Mouse (Mus musculus): Measurements from ENCODE around the gene Hoxa11. TPM values are rescaled to one million over a fixed set of nuclear protein-coding genes. Genes with fewer than 3 reads are reported as not detected.

Gene Hoxa11
- polyA plus RNA-seq, 1 experiment from 2014 or later, result not detected

DNA sequence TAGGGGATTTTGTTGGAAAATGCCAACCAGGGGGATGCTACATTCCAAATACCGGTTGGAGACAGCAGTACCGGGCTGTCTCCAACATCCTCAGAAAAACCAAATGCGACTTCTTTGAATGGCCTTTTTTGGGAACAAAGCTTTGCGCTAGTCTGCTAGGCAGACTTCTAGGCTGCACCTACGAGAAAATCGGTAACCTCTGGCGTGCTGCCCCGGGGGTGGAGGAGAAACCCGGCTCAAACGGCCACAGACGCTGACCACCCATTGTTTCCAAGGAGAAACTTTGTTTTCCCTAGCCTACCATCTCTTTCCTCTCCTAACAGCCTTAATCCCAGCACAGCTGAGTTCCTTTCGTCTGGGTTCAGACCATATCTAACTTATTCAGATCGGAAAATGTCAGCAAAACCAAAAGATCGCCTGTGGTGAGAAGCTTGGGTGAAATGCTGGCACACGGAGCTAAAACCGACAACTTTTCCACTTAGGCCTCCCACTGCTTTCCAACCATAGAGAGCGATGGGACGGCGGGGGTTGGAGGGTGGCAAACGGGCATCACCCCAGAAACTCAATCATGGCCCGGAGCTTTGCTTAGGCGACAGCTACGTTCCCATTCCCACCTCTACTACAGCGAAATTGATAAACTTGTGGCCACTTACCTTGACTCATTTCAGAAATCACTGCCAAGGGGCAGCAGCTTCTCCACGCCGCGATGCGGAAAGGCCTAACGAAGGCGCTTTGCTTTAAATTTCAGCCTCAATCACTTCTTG lies 5.8 kb downstream of the Hoxa11 start:
- Histone ChIP-seq H3K27me3 (ENCODE audit: insufficient read depth, low read length) (peaks cover 99% of the 10 kb centered on the region), H3K9ac (no peak overlapping the region), H3K4me1 (ENCODE audit: insufficient read depth) (no peaks in the 10 kb centered on the region), H3K36me3 (ENCODE audit: insufficient read depth) (no peaks in the 10 kb centered on the region), H3K4me3 (ENCODE audit: low read depth, low read length) (peak overlapping the region; percentile 19), H3K4me2 (peak overlapping the region; percentile 45), H3K9me3 (ENCODE audit: low read depth, low read length) (no peaks in the 10 kb centered on the region), H3K27ac (ENCODE audit: low read depth) (no peak overlapping the region)
- TF ChIP-seq CTCF (IDR thresholded peaks at IDR 0.05; ENCODE audit: low read depth), result no peak
- ATAC-seq (ENCODE audit: insufficient read depth) (no peak), DNase-seq (no peak)
- 2% methylated on average over 30 of the region's 30 CpGs for WGBS

DNA sequence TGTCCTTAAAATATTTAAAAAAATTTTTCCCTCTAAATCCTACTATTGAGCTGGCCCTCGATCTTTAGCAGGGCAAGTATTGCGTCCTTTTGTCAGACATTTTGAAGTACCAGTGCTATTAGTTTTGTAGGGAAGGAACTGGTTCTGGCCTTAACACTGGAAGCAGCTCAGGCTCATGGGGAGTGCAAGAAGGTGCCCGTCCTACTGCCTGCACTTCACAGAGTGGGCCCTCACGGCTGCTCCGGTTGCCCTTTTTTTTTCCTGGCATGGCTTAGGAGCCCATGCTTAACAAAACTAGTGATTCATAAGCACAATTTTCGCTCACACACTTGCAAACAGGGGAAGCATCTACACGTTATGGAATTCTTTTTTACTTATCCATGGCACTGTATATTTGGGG lies 6.6 kb downstream of the Hoxa11 start:
- Histone ChIP-seq H3K27ac (ENCODE audit: low read depth) (no peak overlapping the region), H3K4me1 (ENCODE audit: insufficient read depth) (no peaks in the 10 kb centered on the region), H3K9me3 (ENCODE audit: low read depth, low read length) (no peaks in the 10 kb centered on the region), H3K27me3 (ENCODE audit: insufficient read depth, low read length) (peaks cover 99% of the 10 kb centered on the region), H3K4me3 (ENCODE audit: low read depth, low read length) (no peak overlapping the region), H3K36me3 (ENCODE audit: insufficient read depth) (no peaks in the 10 kb centered on the region), H3K9ac (no peak overlapping the region), H3K4me2 (no peak overlapping the region)
- ATAC-seq (ENCODE audit: insufficient read depth), result no peak
- no peak for TF ChIP-seq CTCF (IDR thresholded peaks at IDR 0.05; ENCODE audit: low read depth)
- WGBS, result 1% methylated on average over 7 of the region's 7 CpGs
- no peak for DNase-seq

DNA sequence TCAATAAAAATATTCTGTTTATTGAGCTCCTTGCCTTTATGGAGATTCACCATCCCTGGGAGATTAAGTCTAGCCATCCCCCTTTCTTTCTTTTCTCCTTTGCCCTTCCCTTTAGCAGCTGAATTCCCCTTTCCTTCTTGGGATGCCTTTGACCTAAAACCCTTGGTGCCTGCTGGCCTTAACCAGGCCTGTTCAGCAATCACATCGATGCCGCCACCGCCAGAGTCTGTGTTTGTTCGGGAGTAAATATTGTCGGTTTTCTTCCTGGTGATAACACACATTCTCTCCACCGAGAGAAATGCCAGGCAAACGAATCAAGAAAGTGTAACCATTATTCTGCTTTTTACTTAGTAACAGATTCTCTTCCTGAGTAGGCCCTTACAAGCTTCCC lies 7.5 kb downstream of the Hoxa11 start:
- WGBS, result 2% methylated on average over 7 of the region's 7 CpGs
- Histone ChIP-seq H3K36me3 (ENCODE audit: insufficient read depth) (no peaks in the 10 kb centered on the region), H3K9me3 (ENCODE audit: low read depth, low read length) (no peaks in the 10 kb centered on the region), H3K4me1 (ENCODE audit: insufficient read depth) (no peaks in the 10 kb centered on the region), H3K9ac (no peak overlapping the region), H3K27me3 (ENCODE audit: insufficient read depth, low read length) (peaks cover 99% of the 10 kb centered on the region), H3K4me3 (ENCODE audit: low read depth, low read length) (no peak overlapping the region), H3K27ac (ENCODE audit: low read depth) (no peak overlapping the region), H3K4me2 (no peak overlapping the region)
- ATAC-seq (ENCODE audit: insufficient read depth) (no peak), DNase-seq (no peak)
- no peak for TF ChIP-seq CTCF (IDR thresholded peaks at IDR 0.05; ENCODE audit: low read depth)

DNA sequence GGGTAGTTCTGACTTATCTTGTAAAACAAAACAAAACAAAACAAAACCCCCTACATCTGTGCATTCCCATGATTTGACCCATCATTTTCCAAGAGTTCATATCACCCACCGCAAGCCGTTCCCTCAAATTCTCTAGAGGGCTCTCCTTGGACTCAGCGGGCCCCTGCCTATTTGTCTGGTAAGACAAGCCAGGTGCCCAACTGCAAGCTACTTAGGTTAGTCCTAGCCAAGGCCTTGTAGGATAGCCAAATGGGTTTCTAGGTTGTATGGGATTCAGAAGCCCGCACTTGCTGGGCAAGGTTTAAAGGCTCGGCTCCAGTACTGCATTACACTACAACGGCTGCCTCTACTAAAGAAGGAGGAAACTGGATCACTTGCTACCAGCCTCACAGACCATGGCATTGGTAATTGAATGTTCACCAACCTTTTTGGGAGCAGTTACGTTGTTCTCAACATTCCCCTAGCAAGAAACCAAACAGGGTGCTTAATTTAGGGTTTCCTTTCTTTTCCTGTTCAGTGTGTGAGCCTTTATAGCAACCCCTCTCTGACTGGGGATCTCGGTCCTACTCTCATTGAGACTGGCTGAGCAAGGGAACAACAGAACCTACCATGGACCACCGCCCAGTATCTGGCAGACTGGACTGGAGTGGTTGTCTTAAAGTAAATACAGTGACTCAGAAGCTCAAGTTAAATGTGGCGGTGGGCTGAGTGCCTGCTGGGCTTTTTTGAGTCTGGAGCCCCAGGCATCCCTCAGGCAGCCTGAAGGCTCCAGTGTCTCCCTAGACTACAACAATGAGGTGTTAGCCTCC lies 8.1 kb downstream of the Hoxa11 start:
- H3K36me3 ChIP-seq (ENCODE audit: insufficient read depth), result no peaks in the 10 kb centered on the region
- no peak for ATAC-seq (ENCODE audit: insufficient read depth)
- H3K4me1 ChIP-seq (ENCODE audit: insufficient read depth), result no peaks in the 10 kb centered on the region
- no peak for TF ChIP-seq CTCF (IDR thresholded peaks at IDR 0.05; ENCODE audit: low read depth)
- H3K4me2 ChIP-seq, result no peak overlapping the region
- H3K27me3 ChIP-seq (ENCODE audit: insufficient read depth, low read length), result peaks cover 99% of the 10 kb centered on the region
- H3K27ac ChIP-seq (ENCODE audit: low read depth), result no peak overlapping the region
- H3K4me3 ChIP-seq (ENCODE audit: low read depth, low read length), result no peak overlapping the region
- H3K9me3 ChIP-seq (ENCODE audit: low read depth, low read length), result no peaks in the 10 kb centered on the region
- whole genome bisulfite sequencing, result 12% methylated on average over 10 of the region's 10 CpGs
- no peak for DNase-seq
- H3K9ac ChIP-seq, result no peak overlapping the region

DNA sequence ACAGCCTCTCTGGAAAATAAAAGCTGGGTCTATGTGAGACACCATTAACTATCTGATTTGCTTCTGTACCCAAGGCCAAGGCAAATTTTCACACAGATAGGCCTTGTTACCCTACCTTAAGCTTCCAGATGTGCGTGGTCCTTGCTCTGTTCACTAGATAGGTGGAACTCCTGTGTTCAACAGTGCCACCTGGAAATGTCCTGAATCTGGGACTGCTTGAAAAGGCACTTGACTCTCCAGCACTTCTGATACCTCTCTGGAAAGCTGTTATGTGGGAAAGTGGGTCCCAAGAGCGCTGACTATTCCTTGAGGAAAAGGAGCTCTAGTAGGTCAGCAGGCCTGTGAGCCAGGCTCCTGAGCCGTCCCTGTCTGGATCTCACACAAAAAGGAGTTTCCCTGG lies 8.8 kb downstream of the Hoxa11 start:
- H3K9ac ChIP-seq, result no peak overlapping the region
- no peak for DNase-seq
- H3K4me3 ChIP-seq (ENCODE audit: low read depth, low read length), result no peak overlapping the region
- WGBS, result 6% methylated on average over 3 of the region's 3 CpGs
- no peak for ATAC-seq (ENCODE audit: insufficient read depth)
- no peak overlapping the region for H3K27ac ChIP-seq (ENCODE audit: low read depth)
- H3K36me3 ChIP-seq (ENCODE audit: insufficient read depth), result no peaks in the 10 kb centered on the region
- no peak overlapping the region for H3K4me2 ChIP-seq
- H3K4me1 ChIP-seq (ENCODE audit: insufficient read depth), result no peaks in the 10 kb centered on the region
- no peaks in the 10 kb centered on the region for H3K9me3 ChIP-seq (ENCODE audit: low read depth, low read length)
- TF ChIP-seq CTCF (IDR thresholded peaks at IDR 0.05; ENCODE audit: low read depth), result no peak
- peaks cover 99% of the 10 kb centered on the region for H3K27me3 ChIP-seq (ENCODE audit: insufficient read depth, low read length)

DNA sequence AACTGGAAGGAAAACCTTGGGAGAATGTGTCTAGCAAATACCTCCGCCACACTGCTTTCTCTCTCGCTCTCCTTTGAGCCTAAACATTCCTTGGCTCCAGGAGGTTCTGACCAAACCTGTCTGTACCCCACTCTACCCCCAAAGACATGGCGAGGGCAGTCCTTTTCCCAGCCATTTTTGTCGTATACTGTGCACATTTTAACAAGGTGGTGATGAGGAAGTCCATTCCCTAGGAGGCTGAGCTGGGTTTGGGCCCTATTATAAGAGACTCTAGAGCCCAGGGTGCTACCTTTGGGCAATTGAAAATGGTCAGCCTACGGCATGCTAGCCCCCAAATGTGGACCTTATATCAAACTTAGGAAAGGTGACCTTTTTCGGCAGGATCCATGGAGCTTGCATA lies 9.7 kb downstream of the Hoxa11 start:
- Histone ChIP-seq H3K4me1 (ENCODE audit: insufficient read depth) (no peaks in the 10 kb centered on the region), H3K36me3 (ENCODE audit: insufficient read depth) (no peaks in the 10 kb centered on the region), H3K9ac (no peak overlapping the region), H3K4me3 (ENCODE audit: low read depth, low read length) (no peak overlapping the region), H3K27ac (ENCODE audit: low read depth) (no peak overlapping the region), H3K9me3 (ENCODE audit: low read depth, low read length) (no peaks in the 10 kb centered on the region), H3K27me3 (ENCODE audit: insufficient read depth, low read length) (peaks cover 98% of the 10 kb centered on the region), H3K4me2 (no peak overlapping the region)
- DNase-seq, result no peak
- no peak for TF ChIP-seq CTCF (IDR thresholded peaks at IDR 0.05; ENCODE audit: low read depth)
- no peak for ATAC-seq (ENCODE audit: insufficient read depth)
- WGBS, result 16% methylated on average over 6 of the region's 6 CpGs

DNA sequence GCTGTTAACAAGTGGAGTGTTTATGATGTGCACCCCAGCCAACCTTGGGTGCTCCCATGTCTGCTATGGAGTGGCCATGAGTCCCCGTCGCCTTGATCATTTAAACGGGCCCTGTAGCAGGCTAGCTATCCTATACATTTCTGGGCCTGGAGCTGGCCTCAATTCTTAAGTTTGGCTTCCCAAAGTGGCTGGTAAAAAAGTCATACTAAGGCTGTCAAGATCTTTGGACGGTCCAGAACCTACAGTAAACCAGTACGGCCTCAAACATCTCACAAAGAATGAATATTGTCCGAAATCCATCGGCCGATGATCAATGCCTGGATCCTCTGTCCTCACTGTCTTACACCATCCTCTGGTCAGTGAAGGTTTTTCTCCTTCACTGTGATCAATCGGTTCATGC lies 10.3 kb downstream of the Hoxa11 start:
- ATAC-seq (ENCODE audit: insufficient read depth) (no peak), DNase-seq (no peak)
- H3K9ac ChIP-seq, result no peak overlapping the region
- 31% methylated on average over 9 of the region's 9 CpGs for WGBS
- H3K27ac ChIP-seq (ENCODE audit: low read depth), result no peak overlapping the region
- peaks cover 98% of the 10 kb centered on the region for H3K27me3 ChIP-seq (ENCODE audit: insufficient read depth, low read length)
- no peak for TF ChIP-seq CTCF (IDR thresholded peaks at IDR 0.05; ENCODE audit: low read depth)
- no peaks in the 10 kb centered on the region for H3K4me1 ChIP-seq (ENCODE audit: insufficient read depth)
- H3K9me3 ChIP-seq (ENCODE audit: low read depth, low read length), result no peaks in the 10 kb centered on the region
- no peaks in the 10 kb centered on the region for H3K36me3 ChIP-seq (ENCODE audit: insufficient read depth)
- no peak overlapping the region for H3K4me3 ChIP-seq (ENCODE audit: low read depth, low read length)
- no peak overlapping the region for H3K4me2 ChIP-seq
